Mouse (Mus musculus): Measurements from ENCODE around the gene Noc3l. TPM values are rescaled to one million over a fixed set of nuclear protein-coding genes. Genes with fewer than 3 reads are reported as not detected.

Noc3l gene
- polyA plus RNA-seq, 1 experiment from 2014 or later, result 6.2 TPM

DNA sequence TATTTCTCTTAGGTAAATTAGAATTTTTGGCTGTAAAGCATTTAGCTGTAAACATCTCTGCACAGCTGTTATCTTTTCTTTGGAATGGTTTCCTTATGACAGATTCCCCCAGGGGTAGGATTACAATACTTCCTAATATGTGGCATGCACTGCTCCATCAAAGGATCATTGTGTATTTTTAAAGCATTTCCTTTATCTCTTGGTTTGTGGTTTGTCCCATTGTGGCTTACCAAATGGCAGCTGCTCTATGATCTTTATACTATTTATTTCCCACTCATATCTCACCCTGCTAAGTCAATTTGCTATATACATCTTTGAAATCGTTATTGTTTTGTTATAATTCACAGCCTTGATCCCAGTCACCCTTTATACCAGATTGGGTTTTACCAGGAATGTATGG lies 14.2 kb upstream of the Noc3l start:
- no peak overlapping the region for H3K4me2 ChIP-seq
- WGBS (ENCODE audit: insufficient replicate concordance), result 64% methylated on average over 1 of the region's 1 CpGs
- H3K27me3 ChIP-seq (ENCODE audit: control insufficient read depth, insufficient read depth, low read length), result no peaks in the 10 kb centered on the region
- no peak overlapping the region for H3K27ac ChIP-seq (ENCODE audit: low read depth, low read length)
- no peaks in the 10 kb centered on the region for H3K4me1 ChIP-seq (ENCODE audit: control insufficient read depth, insufficient read depth, low read length)
- no peaks in the 10 kb centered on the region for H3K36me3 ChIP-seq (ENCODE audit: control insufficient read depth, insufficient read depth, low read length)
- no peak overlapping the region for H3K9ac ChIP-seq (ENCODE audit: low read depth, low read length)
- H3K9me3 ChIP-seq (replicated peaks; ENCODE audit: control insufficient read depth, low read length), result no peaks in the 10 kb centered on the region
- H3K4me3 ChIP-seq (ENCODE audit: low read depth, low read length), result no peak overlapping the region
- ATAC-seq (replicated peaks; ENCODE audit: insufficient number of reproducible peaks, low FRiP score, low TSS enrichment), result no peak

DNA sequence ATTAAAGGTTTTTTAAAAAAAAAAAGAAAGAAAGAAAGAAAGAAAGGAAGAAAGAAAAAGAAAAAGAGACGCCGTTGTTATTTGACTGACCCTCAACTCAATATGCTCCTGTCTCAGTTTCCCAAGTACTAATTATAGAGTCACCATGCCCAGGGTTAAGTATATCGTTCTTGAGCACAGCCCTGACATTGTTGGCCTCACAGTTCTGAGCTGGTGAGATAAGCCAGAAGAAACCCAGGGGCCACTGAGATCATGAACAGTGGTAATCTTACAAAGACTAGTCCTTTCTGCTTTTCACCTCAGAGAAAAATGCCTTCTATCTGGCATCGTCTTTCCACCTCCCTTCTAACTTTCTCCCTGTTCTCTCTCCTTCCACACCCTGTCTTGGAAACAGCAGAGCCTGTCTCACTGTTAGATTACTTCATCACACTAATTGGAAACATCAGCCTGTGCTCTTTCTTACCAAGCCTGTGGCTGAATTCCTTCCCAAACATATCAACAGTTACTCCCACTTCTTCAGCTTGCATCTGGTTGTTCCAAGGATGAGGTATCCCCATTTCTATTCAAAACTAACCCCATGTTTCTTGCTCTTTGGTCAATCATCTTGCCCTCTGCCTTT lies 1.3 kb upstream of the Noc3l start:
- Histone ChIP-seq H3K27me3 (ENCODE audit: control insufficient read depth, insufficient read depth, low read length) (no peaks in the 10 kb centered on the region), H3K27ac (ENCODE audit: low read depth, low read length) (peak overlapping the region; percentile 84), H3K9me3 (replicated peaks; ENCODE audit: control insufficient read depth, low read length) (no peaks in the 10 kb centered on the region), H3K4me3 (ENCODE audit: low read depth, low read length) (no peak overlapping the region), H3K4me2 (peak overlapping the region; percentile 25), H3K4me1 (ENCODE audit: control insufficient read depth, insufficient read depth, low read length) (peaks cover 4% of the 10 kb centered on the region), H3K9ac (ENCODE audit: low read depth, low read length) (peak overlapping the region; percentile 17; the same call in 1 of the 2 replicates), H3K36me3 (ENCODE audit: control insufficient read depth, insufficient read depth, low read length) (peaks cover 4% of the 10 kb centered on the region; the same call in 1 of the 2 replicates)
- WGBS (ENCODE audit: insufficient replicate concordance), result 49% methylated on average over 4 of the region's 4 CpGs
- ATAC-seq (replicated peaks; ENCODE audit: insufficient number of reproducible peaks, low FRiP score, low TSS enrichment), result peak; percentile 84

GRCm38 (mm10) chr19:38819427-38819802 lies 378 bp upstream of the Noc3l start:
- Histone ChIP-seq H3K4me1 (ENCODE audit: control insufficient read depth, insufficient read depth, low read length) (peaks cover 4% of the 10 kb centered on the region), H3K27ac (ENCODE audit: low read depth, low read length) (peak overlapping the region; percentile 36)
- peak; percentile 55 for ATAC-seq (replicated peaks; ENCODE audit: insufficient number of reproducible peaks, low FRiP score, low TSS enrichment)

GRCm38 (mm10) chr19:38818191-38818590 lies 846 bp downstream of the Noc3l start:
- peaks cover 16% of the 10 kb centered on the region for H3K36me3 ChIP-seq (ENCODE audit: control insufficient read depth, insufficient read depth, low read length)
- peak overlapping the region; percentile 76 for H3K4me2 ChIP-seq
- 40% methylated on average over 8 of the region's 8 CpGs for WGBS (ENCODE audit: insufficient replicate concordance)
- H3K27ac ChIP-seq (ENCODE audit: low read depth, low read length), result no peak overlapping the region
- peaks cover 4% of the 10 kb centered on the region for H3K4me1 ChIP-seq (ENCODE audit: control insufficient read depth, insufficient read depth, low read length)
- peak overlapping the region; percentile 83 for H3K9ac ChIP-seq (ENCODE audit: low read depth, low read length)
- no peaks in the 10 kb centered on the region for H3K9me3 ChIP-seq (replicated peaks; ENCODE audit: control insufficient read depth, low read length)
- ATAC-seq (replicated peaks; ENCODE audit: insufficient number of reproducible peaks, low FRiP score, low TSS enrichment), result no peak
- H3K4me3 ChIP-seq (ENCODE audit: low read depth, low read length), result peak overlapping the region; percentile 79
- no peaks in the 10 kb centered on the region for H3K27me3 ChIP-seq (ENCODE audit: control insufficient read depth, insufficient read depth, low read length)

More at GRCm38 (mm10) chr19:38819427-38819802, 378 bp upstream of the Noc3l start:
- no peaks in the 10 kb centered on the region for H3K9me3 ChIP-seq (replicated peaks; ENCODE audit: control insufficient read depth, low read length)
- peaks cover 11% of the 10 kb centered on the region for H3K36me3 ChIP-seq (ENCODE audit: control insufficient read depth, insufficient read depth, low read length)
- H3K4me3 ChIP-seq (ENCODE audit: low read depth, low read length), result peak overlapping the region; percentile 79
- WGBS (ENCODE audit: insufficient replicate concordance), result 15% methylated on average over 16 of the region's 16 CpGs
- H3K27me3 ChIP-seq (ENCODE audit: control insufficient read depth, insufficient read depth, low read length), result no peaks in the 10 kb centered on the region
- peak overlapping the region; percentile 76 for H3K4me2 ChIP-seq
- peak overlapping the region; percentile 83 for H3K9ac ChIP-seq (ENCODE audit: low read depth, low read length)

- Histone ChIP-seq H3K9ac (ENCODE audit: low read depth, low read length) (no peak overlapping the region), H3K36me3 (ENCODE audit: control insufficient read depth, insufficient read depth, low read length) (peaks cover 17% of the 10 kb centered on the region), H3K4me2 (no peak overlapping the region), H3K4me1 (ENCODE audit: control insufficient read depth, insufficient read depth, low read length) (no peaks in the 10 kb centered on the region), H3K9me3 (replicated peaks; ENCODE audit: control insufficient read depth, low read length) (no peaks in the 10 kb centered on the region), H3K27me3 (ENCODE audit: control insufficient read depth, insufficient read depth, low read length) (no peaks in the 10 kb centered on the region), H3K4me3 (ENCODE audit: low read depth, low read length) (no peak overlapping the region), H3K27ac (ENCODE audit: low read depth, low read length) (no peak overlapping the region)
- ATAC-seq (replicated peaks; ENCODE audit: insufficient number of reproducible peaks, low FRiP score, low TSS enrichment), result no peak
- WGBS (ENCODE audit: insufficient replicate concordance), result 95% methylated on average over 6 of the region's 6 CpGs
These were observed 20.2 kb downstream of the Noc3l start for GRCm38 (mm10) chr19:38798801-38799200.

- Histone ChIP-seq H3K27ac (ENCODE audit: low read depth, low read length) (no peak overlapping the region), H3K9me3 (replicated peaks; ENCODE audit: control insufficient read depth, low read length) (no peaks in the 10 kb centered on the region), H3K27me3 (ENCODE audit: control insufficient read depth, insufficient read depth, low read length) (no peaks in the 10 kb centered on the region), H3K4me1 (ENCODE audit: control insufficient read depth, insufficient read depth, low read length) (no peaks in the 10 kb centered on the region), H3K4me2 (no peak overlapping the region), H3K36me3 (ENCODE audit: control insufficient read depth, insufficient read depth, low read length) (peaks cover 15% of the 10 kb centered on the region), H3K9ac (ENCODE audit: low read depth, low read length) (no peak overlapping the region), H3K4me3 (ENCODE audit: low read depth, low read length) (no peak overlapping the region)
- 84% methylated on average over 1 of the region's 1 CpGs for WGBS (ENCODE audit: insufficient replicate concordance)
- no peak for ATAC-seq (replicated peaks; ENCODE audit: insufficient number of reproducible peaks, low FRiP score, low TSS enrichment)
These were observed 20.7 kb downstream of the Noc3l start for GRCm38 (mm10) chr19:38798291-38798690.

GRCm38 (mm10) chr19:38796546-38796945 lies 22.5 kb downstream of the Noc3l start:
- ATAC-seq (replicated peaks; ENCODE audit: insufficient number of reproducible peaks, low FRiP score, low TSS enrichment), result no peak
- Histone ChIP-seq H3K27me3 (ENCODE audit: control insufficient read depth, insufficient read depth, low read length) (no peaks in the 10 kb centered on the region), H3K9ac (ENCODE audit: low read depth, low read length) (no peak overlapping the region), H3K9me3 (replicated peaks; ENCODE audit: control insufficient read depth, low read length) (no peaks in the 10 kb centered on the region), H3K4me3 (ENCODE audit: low read depth, low read length) (no peak overlapping the region), H3K36me3 (ENCODE audit: control insufficient read depth, insufficient read depth, low read length) (peaks cover 18% of the 10 kb centered on the region), H3K4me1 (ENCODE audit: control insufficient read depth, insufficient read depth, low read length) (no peaks in the 10 kb centered on the region), H3K27ac (ENCODE audit: low read depth, low read length) (no peak overlapping the region), H3K4me2 (no peak overlapping the region)
- WGBS (ENCODE audit: insufficient replicate concordance), result 80% methylated on average over 5 of the region's 5 CpGs

DNA sequence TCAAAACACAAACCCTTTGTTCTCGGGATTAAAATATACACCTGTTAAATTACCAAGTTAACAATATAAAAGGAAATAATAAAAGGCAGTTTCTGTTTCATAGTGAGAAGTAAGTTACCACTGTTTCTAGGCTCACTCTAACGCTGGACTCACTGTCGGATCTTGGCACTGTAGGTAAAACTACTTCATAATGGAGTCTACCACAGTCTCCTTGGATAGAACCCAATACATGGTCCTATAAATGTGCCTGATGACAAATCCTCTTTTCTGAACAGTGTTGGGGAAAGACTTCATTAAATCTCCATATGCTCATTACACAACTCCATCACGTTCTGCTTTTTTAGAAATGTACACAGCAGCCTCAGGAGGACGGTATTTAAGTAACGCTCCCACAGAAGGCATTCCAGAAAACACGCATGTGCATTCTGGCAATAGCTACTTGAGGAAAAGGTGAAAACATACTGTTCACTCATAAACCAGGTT lies 25.4 kb downstream of the Noc3l start:
- no peak for ATAC-seq (replicated peaks; ENCODE audit: insufficient number of reproducible peaks, low FRiP score, low TSS enrichment)
- 93% methylated on average over 7 of the region's 7 CpGs for WGBS (ENCODE audit: insufficient replicate concordance)
- Histone ChIP-seq H3K27me3 (ENCODE audit: control insufficient read depth, insufficient read depth, low read length) (no peaks in the 10 kb centered on the region), H3K4me1 (ENCODE audit: control insufficient read depth, insufficient read depth, low read length) (no peaks in the 10 kb centered on the region), H3K9me3 (replicated peaks; ENCODE audit: control insufficient read depth, low read length) (no peaks in the 10 kb centered on the region), H3K4me2 (no peak overlapping the region), H3K4me3 (ENCODE audit: low read depth, low read length) (no peak overlapping the region), H3K36me3 (ENCODE audit: control insufficient read depth, insufficient read depth, low read length) (peaks cover 25% of the 10 kb centered on the region), H3K27ac (ENCODE audit: low read depth, low read length) (no peak overlapping the region), H3K9ac (ENCODE audit: low read depth, low read length) (no peak overlapping the region)

DNA sequence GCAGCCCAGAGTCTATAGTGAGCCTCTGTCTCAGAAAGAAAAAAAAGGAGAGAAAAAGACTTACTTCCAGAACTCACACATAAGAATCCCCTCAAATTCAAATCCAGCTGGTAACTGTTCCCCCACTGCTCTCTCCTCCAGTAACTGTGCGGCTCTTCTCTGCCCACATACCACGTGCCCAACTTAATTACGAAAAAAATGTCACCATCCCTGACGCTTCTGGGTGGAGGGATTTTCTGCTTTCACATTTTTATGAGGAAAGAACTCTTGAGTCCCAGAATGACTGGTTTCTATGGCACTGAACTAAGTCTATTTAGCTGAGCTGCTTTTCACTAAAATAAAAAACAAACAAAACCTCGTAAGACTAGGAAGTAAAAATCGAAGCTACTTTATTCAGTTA lies 31.3 kb downstream of the Noc3l start:
- no peaks in the 10 kb centered on the region for H3K9me3 ChIP-seq (replicated peaks; ENCODE audit: control insufficient read depth, low read length)
- no peak overlapping the region for H3K4me2 ChIP-seq
- no peak overlapping the region for H3K27ac ChIP-seq (ENCODE audit: low read depth, low read length)
- no peaks in the 10 kb centered on the region for H3K4me1 ChIP-seq (ENCODE audit: control insufficient read depth, insufficient read depth, low read length)
- ATAC-seq (replicated peaks; ENCODE audit: insufficient number of reproducible peaks, low FRiP score, low TSS enrichment), result no peak
- WGBS (ENCODE audit: insufficient replicate concordance), result 91% methylated on average over 6 of the region's 6 CpGs
- no peaks in the 10 kb centered on the region for H3K27me3 ChIP-seq (ENCODE audit: control insufficient read depth, insufficient read depth, low read length)
- H3K36me3 ChIP-seq (ENCODE audit: control insufficient read depth, insufficient read depth, low read length), result peaks cover 14% of the 10 kb centered on the region
- no peak overlapping the region for H3K4me3 ChIP-seq (ENCODE audit: low read depth, low read length)
- no peak overlapping the region for H3K9ac ChIP-seq (ENCODE audit: low read depth, low read length)
